Mouse (Mus musculus) liver, embryonic 14.5 days (tissue): ENCODE results near the gene Spag16.

Experiments used
- CTCF ChIP-seq: IDR thresholded peaks from 2 replicates; pipeline ENCODE4 v1.5.1; 2016; ENCODE audit warnings: antibody characterized with exemption, low read depth, control low read depth
- EP300 ChIP-seq: IDR thresholded peaks from 2 replicates; pipeline ENCODE4 v1.6.1; 2016; ENCODE audit warnings: antibody characterized with exemption, low read depth

DNA sequence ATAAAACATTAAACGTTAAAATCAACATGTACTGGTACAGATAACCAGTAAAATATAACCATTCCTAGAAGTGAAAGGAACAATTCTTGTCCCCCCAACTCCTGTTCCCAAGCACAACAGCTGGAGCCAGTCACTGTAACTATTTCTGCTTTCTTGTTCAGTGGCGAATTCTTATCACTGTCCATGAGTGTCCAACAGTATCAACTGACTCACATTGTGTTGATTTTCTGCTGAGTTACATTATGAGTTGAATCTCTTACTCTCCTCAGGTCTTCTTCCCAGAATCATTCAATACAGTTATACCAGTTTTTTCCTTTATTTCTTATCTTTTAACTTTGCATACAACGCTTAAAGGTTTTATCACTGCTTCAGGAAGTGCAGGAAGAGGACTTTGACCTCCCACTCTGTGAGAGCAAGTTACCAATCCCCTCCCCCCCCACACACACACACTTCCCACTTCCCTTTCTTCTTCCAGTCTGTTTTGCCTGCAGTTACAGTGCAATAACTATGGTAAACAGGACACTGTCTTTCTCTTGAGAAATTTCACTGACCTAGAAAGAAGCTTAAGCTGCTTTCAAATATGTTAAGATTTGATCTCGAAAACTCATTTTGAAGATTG is 353.5 kb downstream of the Spag16 start:
- no peak for TF ChIP-seq EP300
- no peak for TF ChIP-seq CTCF
